Mouse (Mus musculus) liver, embryonic 14.5 days (tissue): ENCODE measurements around the gene Fars2.

Experiments used
- CTCF ChIP-seq: IDR thresholded peaks from 2 replicates; pipeline ENCODE4 v1.5.1; 2016; ENCODE audit warnings: antibody characterized with exemption, low read depth, control low read depth
- EP300 ChIP-seq: IDR thresholded peaks from 2 replicates; pipeline ENCODE4 v1.6.1; 2016; ENCODE audit warnings: antibody characterized with exemption, low read depth

GRCm38 (mm10) chr13:36716708-36717107 is 599.5 kb downstream of the Fars2 start:
- no peak for TF ChIP-seq CTCF
- TF ChIP-seq EP300: no peak
